Mouse (Mus musculus): ENCODE results near the gene Bcl2l11.

DNA sequence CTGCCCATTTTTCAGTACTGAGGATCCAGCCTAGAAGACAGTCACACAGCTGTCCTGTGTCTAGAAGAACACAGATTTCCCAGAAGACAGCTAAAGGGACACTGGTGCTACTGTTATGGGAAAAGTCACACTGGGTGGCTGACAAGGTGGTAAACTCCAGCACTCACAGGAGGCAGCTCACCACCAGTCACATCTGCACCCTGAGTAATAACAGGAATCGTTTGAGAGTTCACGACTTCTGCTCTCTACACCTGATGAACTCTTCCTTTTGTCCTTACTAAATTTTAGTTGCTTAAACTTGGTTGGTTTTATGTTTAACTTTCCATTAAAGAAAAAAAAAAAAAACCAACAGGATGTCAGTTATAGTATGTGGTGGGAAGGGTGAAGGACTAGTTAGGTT is 31.2 kb upstream of the Bcl2l11 start:
- no peak for TF ChIP-seq CTCF (IDR thresholded peaks at IDR 0.05; ENCODE audit: borderline replicate concordance, insufficient read depth, low read length)
- TF ChIP-seq POLR2A (IDR thresholded peaks at IDR 0.05; ENCODE audit: low read depth, low read length), result no peak

All from embryonic fibroblast, embryonic 13.5 days (primary cell).